Mouse (Mus musculus): Measurements from ENCODE around the gene Fam189a1. TPM values are rescaled to one million over a fixed set of nuclear protein-coding genes. Genes with fewer than 3 reads are reported as not detected.

Fam189a1 gene
- polyA plus RNA-seq, 1 experiment from 2014 or later, result 2.3 TPM

DNA sequence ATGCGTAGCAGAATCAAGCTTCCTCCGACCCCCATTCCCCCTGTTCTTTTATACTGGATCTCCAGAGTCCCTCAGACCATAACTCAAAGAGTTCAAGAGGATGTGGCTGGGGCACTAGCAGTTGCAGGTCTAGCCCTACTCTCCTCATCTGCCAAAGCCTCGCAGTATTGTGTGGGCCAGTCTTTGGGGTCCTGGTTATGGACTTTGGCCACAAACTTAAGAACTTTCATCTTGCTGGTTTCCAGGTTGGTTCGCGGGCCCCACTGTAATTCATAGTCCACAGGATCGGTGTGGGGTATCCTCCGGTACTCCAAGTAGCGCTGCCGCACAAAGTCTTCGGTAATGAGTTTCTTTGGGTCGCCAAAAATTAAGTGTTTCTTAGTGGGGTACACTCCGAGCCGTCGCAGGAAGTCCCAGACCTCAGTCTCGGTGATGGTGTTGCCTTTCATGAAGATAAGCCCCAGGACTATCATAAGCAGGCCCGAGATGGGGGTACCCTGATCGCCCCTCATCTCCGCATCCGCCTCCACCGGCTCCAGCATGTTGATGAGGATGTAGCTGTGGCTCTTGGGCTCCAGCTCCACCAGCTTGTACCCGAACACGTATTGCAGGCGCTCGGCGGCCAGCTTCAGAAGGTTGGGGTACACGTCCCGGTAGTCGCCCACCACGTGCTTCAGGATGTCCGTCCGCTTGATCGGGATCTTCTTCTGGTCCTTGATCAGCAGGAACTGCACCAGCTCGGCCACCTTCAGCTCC, 284.2 kb downstream of the Fam189a1 start:
- H3K9me3 ChIP-seq (ENCODE audit: control insufficient read depth, low read length), result no peaks in the 10 kb centered on the region
- WGBS, result 2% methylated on average over 33 of the region's 33 CpGs
- peak overlapping the region; percentile 81 for H3K4me3 ChIP-seq (ENCODE audit: low read depth, low read length)
- peak overlapping the region; percentile 93 for H3K9ac ChIP-seq (ENCODE audit: low read length)
- H3K4me1 ChIP-seq (replicated peaks; ENCODE audit: control insufficient read depth, insufficient read depth, low read length), result peaks cover 17% of the 10 kb centered on the region
- no peaks in the 10 kb centered on the region for H3K36me3 ChIP-seq (ENCODE audit: control insufficient read depth, insufficient read depth, low read length)
- DNase-seq (ENCODE audit: low spot score) (peak; percentile 55), ATAC-seq (replicated peaks; ENCODE audit: low FRiP score, low TSS enrichment, low read depth) (peak; percentile 73)
- H3K27ac ChIP-seq (ENCODE audit: low read depth), result peak overlapping the region; percentile 97
- no peaks in the 10 kb centered on the region for H3K27me3 ChIP-seq (replicated peaks; ENCODE audit: control insufficient read depth, insufficient read depth, low read length)
- H3K4me2 ChIP-seq (ENCODE audit: low read length), result peak overlapping the region; percentile 87

DNA sequence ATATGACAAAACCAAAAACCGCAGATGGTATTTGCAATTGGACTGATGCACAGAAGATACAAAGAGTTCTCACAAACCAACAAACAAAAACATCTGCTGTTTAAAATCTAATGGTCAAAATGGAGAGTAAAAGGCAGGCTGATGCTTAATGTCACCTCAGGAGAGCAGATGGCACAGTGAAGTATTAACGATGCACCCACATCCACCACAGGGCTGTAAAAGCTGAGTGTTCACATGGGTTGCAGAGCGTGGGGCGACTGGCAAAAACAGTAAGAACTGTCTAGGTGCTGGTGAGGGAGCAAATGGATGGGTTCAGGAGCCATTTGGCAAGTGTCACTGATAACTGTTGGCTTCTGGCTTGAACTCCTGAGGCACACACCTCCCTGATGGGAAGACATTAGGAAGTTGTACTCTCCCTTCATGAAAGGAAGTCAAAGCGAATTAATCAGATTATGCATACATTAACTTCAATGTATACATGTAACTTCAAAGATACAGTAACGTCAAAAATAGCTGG, 286.8 kb downstream of the Fam189a1 start:
- no peak overlapping the region for H3K27ac ChIP-seq (ENCODE audit: low read depth)
- WGBS, result 75% methylated on average over 6 of the region's 6 CpGs
- no peaks in the 10 kb centered on the region for H3K27me3 ChIP-seq (replicated peaks; ENCODE audit: control insufficient read depth, insufficient read depth, low read length)
- ATAC-seq (replicated peaks; ENCODE audit: low FRiP score, low TSS enrichment, low read depth) (no peak), DNase-seq (ENCODE audit: low spot score) (no peak)
- H3K9me3 ChIP-seq (ENCODE audit: control insufficient read depth, low read length), result no peaks in the 10 kb centered on the region
- no peaks in the 10 kb centered on the region for H3K36me3 ChIP-seq (ENCODE audit: control insufficient read depth, insufficient read depth, low read length)
- H3K4me3 ChIP-seq (ENCODE audit: low read depth, low read length), result no peak overlapping the region
- no peak overlapping the region for H3K9ac ChIP-seq (ENCODE audit: low read length)
- H3K4me2 ChIP-seq (ENCODE audit: low read length), result no peak overlapping the region
- peaks cover 17% of the 10 kb centered on the region for H3K4me1 ChIP-seq (replicated peaks; ENCODE audit: control insufficient read depth, insufficient read depth, low read length)

DNA sequence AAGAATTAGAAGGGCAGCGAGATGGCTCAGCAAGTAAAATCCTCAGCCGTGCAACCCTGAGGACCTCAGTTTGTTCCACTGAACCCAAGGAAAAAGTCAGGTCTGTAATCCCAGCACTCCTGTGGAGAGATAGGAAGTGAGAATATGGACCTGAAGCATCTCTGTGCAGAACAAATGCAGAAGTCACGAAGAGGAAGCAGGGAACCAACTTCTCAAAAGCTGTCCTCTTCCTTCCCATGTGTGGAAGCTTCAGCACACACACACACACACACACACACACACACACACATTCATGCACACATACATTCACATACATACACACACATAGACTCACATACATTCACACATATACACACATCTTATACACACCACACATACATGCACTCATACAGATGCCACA, 292.8 kb downstream of the Fam189a1 start:
- Histone ChIP-seq H3K27ac (ENCODE audit: low read depth) (no peak overlapping the region), H3K9me3 (ENCODE audit: control insufficient read depth, low read length) (no peaks in the 10 kb centered on the region), H3K9ac (ENCODE audit: low read length) (no peak overlapping the region), H3K4me3 (ENCODE audit: low read depth, low read length) (no peak overlapping the region), H3K27me3 (replicated peaks; ENCODE audit: control insufficient read depth, insufficient read depth, low read length) (no peaks in the 10 kb centered on the region), H3K4me1 (replicated peaks; ENCODE audit: control insufficient read depth, insufficient read depth, low read length) (no peaks in the 10 kb centered on the region), H3K36me3 (ENCODE audit: control insufficient read depth, insufficient read depth, low read length) (no peaks in the 10 kb centered on the region), H3K4me2 (ENCODE audit: low read length) (no peak overlapping the region)
- no peak for DNase-seq (ENCODE audit: low spot score)
- 81% methylated on average over 3 of the region's 3 CpGs for WGBS
- no peak for ATAC-seq (replicated peaks; ENCODE audit: low FRiP score, low TSS enrichment, low read depth)

- Histone ChIP-seq H3K36me3 (ENCODE audit: control insufficient read depth, insufficient read depth, low read length) (no peaks in the 10 kb centered on the region), H3K4me2 (ENCODE audit: low read length) (no peak overlapping the region), H3K27me3 (replicated peaks; ENCODE audit: control insufficient read depth, insufficient read depth, low read length) (no peaks in the 10 kb centered on the region), H3K27ac (ENCODE audit: low read depth) (no peak overlapping the region), H3K9me3 (ENCODE audit: control insufficient read depth, low read length) (no peaks in the 10 kb centered on the region), H3K4me1 (replicated peaks; ENCODE audit: control insufficient read depth, insufficient read depth, low read length) (no peaks in the 10 kb centered on the region), H3K4me3 (ENCODE audit: low read depth, low read length) (no peak overlapping the region), H3K9ac (ENCODE audit: low read length) (no peak overlapping the region)
- ATAC-seq (replicated peaks; ENCODE audit: low FRiP score, low TSS enrichment, low read depth) (no peak), DNase-seq (ENCODE audit: low spot score) (no peak)
- WGBS, result 91% methylated on average over 3 of the region's 3 CpGs
Measured at GRCm38 (mm10) chr7:64862978-64863377, 293.4 kb downstream of the Fam189a1 start.

GRCm38 (mm10) chr7:64856526-64857082, 299.8 kb downstream of the Fam189a1 start:
- H3K4me2 ChIP-seq (ENCODE audit: low read length), result no peak overlapping the region
- H3K27ac ChIP-seq (ENCODE audit: low read depth), result no peak overlapping the region
- ATAC-seq (replicated peaks; ENCODE audit: low FRiP score, low TSS enrichment, low read depth) (no peak), DNase-seq (ENCODE audit: low spot score) (no peak)
- no peak overlapping the region for H3K9ac ChIP-seq (ENCODE audit: low read length)
- no peaks in the 10 kb centered on the region for H3K4me1 ChIP-seq (replicated peaks; ENCODE audit: control insufficient read depth, insufficient read depth, low read length)
- H3K36me3 ChIP-seq (ENCODE audit: control insufficient read depth, insufficient read depth, low read length), result no peaks in the 10 kb centered on the region
- no peaks in the 10 kb centered on the region for H3K27me3 ChIP-seq (replicated peaks; ENCODE audit: control insufficient read depth, insufficient read depth, low read length)
- whole genome bisulfite sequencing, result 78% methylated on average over 12 of the region's 12 CpGs
- no peak overlapping the region for H3K4me3 ChIP-seq (ENCODE audit: low read depth, low read length)
- no peaks in the 10 kb centered on the region for H3K9me3 ChIP-seq (ENCODE audit: control insufficient read depth, low read length)

GRCm38 (mm10) chr7:64855976-64856375, 300.4 kb downstream of the Fam189a1 start:
- H3K9ac ChIP-seq (ENCODE audit: low read length), result no peak overlapping the region
- H3K36me3 ChIP-seq (ENCODE audit: control insufficient read depth, insufficient read depth, low read length), result no peaks in the 10 kb centered on the region
- ATAC-seq (replicated peaks; ENCODE audit: low FRiP score, low TSS enrichment, low read depth) (no peak), DNase-seq (ENCODE audit: low spot score) (no peak)
- H3K4me1 ChIP-seq (replicated peaks; ENCODE audit: control insufficient read depth, insufficient read depth, low read length), result no peaks in the 10 kb centered on the region
- 64% methylated on average over 15 of the region's 15 CpGs for WGBS
- H3K27ac ChIP-seq (ENCODE audit: low read depth), result no peak overlapping the region
- no peaks in the 10 kb centered on the region for H3K27me3 ChIP-seq (replicated peaks; ENCODE audit: control insufficient read depth, insufficient read depth, low read length)
- no peaks in the 10 kb centered on the region for H3K9me3 ChIP-seq (ENCODE audit: control insufficient read depth, low read length)
- no peak overlapping the region for H3K4me3 ChIP-seq (ENCODE audit: low read depth, low read length)
- no peak overlapping the region for H3K4me2 ChIP-seq (ENCODE audit: low read length)

GRCm38 (mm10) chr7:64855389-64855927, 300.9 kb downstream of the Fam189a1 start:
- 84% methylated on average over 5 of the region's 10 CpGs for WGBS
- ATAC-seq (replicated peaks; ENCODE audit: low FRiP score, low TSS enrichment, low read depth), result no peak

DNA sequence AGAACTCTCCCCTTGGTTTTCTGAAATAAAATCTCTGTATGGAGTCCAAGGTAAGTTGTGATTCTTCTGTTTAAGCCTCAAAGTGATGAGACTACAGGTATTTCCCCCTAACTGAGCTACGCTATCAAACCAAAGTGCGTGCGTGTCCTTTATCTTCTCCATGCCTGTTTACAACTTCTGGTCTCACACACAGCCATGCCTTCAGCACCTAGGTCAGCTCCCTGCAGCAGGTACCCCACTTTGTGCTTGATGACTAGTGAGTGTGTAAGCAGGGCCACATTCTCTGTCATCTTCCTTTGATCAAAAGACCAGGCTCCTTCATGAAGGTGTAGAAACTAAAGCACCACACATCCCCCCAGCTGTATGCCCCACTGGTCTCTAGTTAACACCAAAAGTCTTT, 305.6 kb downstream of the Fam189a1 start:
- Histone ChIP-seq H3K9me3 (ENCODE audit: control insufficient read depth, low read length) (no peaks in the 10 kb centered on the region), H3K4me2 (ENCODE audit: low read length) (no peak overlapping the region), H3K27me3 (replicated peaks; ENCODE audit: control insufficient read depth, insufficient read depth, low read length) (no peaks in the 10 kb centered on the region), H3K9ac (ENCODE audit: low read length) (no peak overlapping the region), H3K36me3 (ENCODE audit: control insufficient read depth, insufficient read depth, low read length) (no peaks in the 10 kb centered on the region), H3K27ac (ENCODE audit: low read depth) (no peak overlapping the region), H3K4me3 (ENCODE audit: low read depth, low read length) (no peak overlapping the region), H3K4me1 (replicated peaks; ENCODE audit: control insufficient read depth, insufficient read depth, low read length) (no peaks in the 10 kb centered on the region)
- WGBS, result 23% methylated on average over 3 of the region's 3 CpGs
- no peak for ATAC-seq (replicated peaks; ENCODE audit: low FRiP score, low TSS enrichment, low read depth)
- DNase-seq (ENCODE audit: low spot score), result peak; percentile 77

More at GRCm38 (mm10) chr7:64855389-64855927, 300.9 kb downstream of the Fam189a1 start:
- no peak for DNase-seq (ENCODE audit: low spot score)
- no peak overlapping the region for H3K4me3 ChIP-seq (ENCODE audit: low read depth, low read length)
- H3K27me3 ChIP-seq (replicated peaks; ENCODE audit: control insufficient read depth, insufficient read depth, low read length), result no peaks in the 10 kb centered on the region
- H3K4me1 ChIP-seq (replicated peaks; ENCODE audit: control insufficient read depth, insufficient read depth, low read length), result no peaks in the 10 kb centered on the region
- no peak overlapping the region for H3K9ac ChIP-seq (ENCODE audit: low read length)
- no peak overlapping the region for H3K27ac ChIP-seq (ENCODE audit: low read depth)
- no peak overlapping the region for H3K4me2 ChIP-seq (ENCODE audit: low read length)
- H3K36me3 ChIP-seq (ENCODE audit: control insufficient read depth, insufficient read depth, low read length), result no peaks in the 10 kb centered on the region
- H3K9me3 ChIP-seq (ENCODE audit: control insufficient read depth, low read length), result no peaks in the 10 kb centered on the region
